Mouse (Mus musculus): ENCODE measurements at regions not wholly inside any gene's neighbourhood (a gene's known extent, or its start where the extent isn't known, plus 50 kb on each side); places are given as distances from the start of the nearest gene placed in this dataset.

DNA sequence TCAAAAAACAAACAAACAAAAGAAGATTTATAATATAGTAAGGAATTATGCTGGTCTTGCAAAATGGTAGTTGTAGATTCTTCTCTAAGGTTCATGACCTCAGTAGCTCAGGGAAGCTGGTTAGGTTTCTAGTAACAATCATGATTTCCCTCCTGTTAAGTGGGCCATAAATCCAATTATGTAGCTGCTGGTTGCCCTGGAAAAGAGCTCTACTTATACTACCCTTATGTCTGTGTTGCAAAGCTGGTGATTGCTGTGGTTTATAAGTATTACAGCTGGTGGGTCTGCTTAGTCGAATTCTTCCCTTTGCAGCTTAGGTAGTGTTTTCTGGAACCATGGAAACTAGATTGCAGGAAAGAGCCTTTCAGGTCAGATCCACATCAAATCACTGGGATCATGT is 1161.9 kb upstream of the Adam24 start:
- Histone ChIP-seq H3K9me3 (ENCODE audit: low read length) (no peaks in the 10 kb centered on the region), H3K9ac (replicated peaks; ENCODE audit: low read length, poor library complexity, severe bottlenecking) (no peak overlapping the region), H3K27me3 (ENCODE audit: insufficient read depth, low read length) (no peaks in the 10 kb centered on the region), H3K4me1 (ENCODE audit: insufficient read depth, low read length) (no peaks in the 10 kb centered on the region), H3K36me3 (ENCODE audit: insufficient read depth, low read length) (no peaks in the 10 kb centered on the region), H3K4me2 (ENCODE audit: low read depth, low read length, poor library complexity, severe bottlenecking) (no peak overlapping the region), H3K27ac (ENCODE audit: low read depth, low read length) (no peak overlapping the region), H3K4me3 (ENCODE audit: low read depth, low read length) (no peak overlapping the region)
- ATAC-seq (ENCODE audit: low FRiP score) = no peak
- TF ChIP-seq CTCF (IDR thresholded peaks at IDR 0.05) = no peak
- DNase-seq (ENCODE audit: low spot score) = no peak
- 59% methylated on average over 1 of the region's 1 CpGs for WGBS
